Mouse (Mus musculus) liver, adult 10 weeks (tissue): ENCODE data around the gene Nono. TPM values are rescaled to one million over a fixed set of nuclear protein-coding genes. Genes with fewer than 3 reads are reported as not detected.

Experiments used
- polyA plus RNA-seq: library from polyadenylated mRNA; stranded (reverse); fragments of 350-450 nt; fragmentation: Illumina TruSeq; extraction: RNeasy Lipid Tissue Mini Kit (QIAGEN cat#74804); gene quantifications from one replicate; pipeline ENCODE4 v1.2.3, GENCODE M21; 2014; ENCODE audit warnings: low read depth, low replicate concordance

Nono gene
- polyA plus RNA-seq, result 111 TPM

GRCm38 (mm10) chrX:101429142-101429949 is at the start of gene Nono:
Nono (plus strand) TSS chrX:101429318.

GRCm38 (mm10) chrX:101420700-101421095 is 8.4 kb upstream of the Nono start, which contains the start of gene Zmym3:
Zmym3 (minus strand) TSS chrX:101420849.

GRCm38 (mm10) chrX:101448886-101449475 is 19.9 kb downstream of the Nono start, which contains the start of gene Itgb1bp2:
Itgb1bp2 (plus strand) TSS chrX:101449088.

Other genes starting within 250 kb of the Nono start
- gene Snx12, start 206.8 kb upstream of the Nono start, polyA plus RNA-seq, result 11.9 TPM
- gene Foxo4, start 174.8 kb upstream of the Nono start, polyA plus RNA-seq, result 9.5 TPM
- gene Gm614, start 165.3 kb upstream of the Nono start, polyA plus RNA-seq, result not detected
- gene Il2rg, start 161.1 kb upstream of the Nono start, polyA plus RNA-seq, result 6.0 TPM
- gene Gm20489, start 160.3 kb upstream of the Nono start, polyA plus RNA-seq, result not detected
- 2.9 TPM for gene Med12, start 155.3 kb upstream of the Nono start, polyA plus RNA-seq
- not detected for gene Nlgn3, start 130.2 kb upstream of the Nono start, polyA plus RNA-seq
- gene Gjb1, start 52.9 kb upstream of the Nono start, polyA plus RNA-seq, result 176 TPM
- gene Zmym3, start 8.5 kb upstream of the Nono start, polyA plus RNA-seq, result 6.0 TPM
- not detected for gene Itgb1bp2, start 19.8 kb downstream of the Nono start, polyA plus RNA-seq
- 17.8 TPM for gene Taf1, start 103.4 kb downstream of the Nono start, polyA plus RNA-seq
- gene Ogt, start 210.7 kb downstream of the Nono start, polyA plus RNA-seq, result 78.7 TPM